Mouse (Mus musculus) heart, postnatal 0 days (tissue): ENCODE data around the gene Rbfox2.

Experiments used
- CTCF ChIP-seq: IDR thresholded peaks from 2 replicates; pipeline ENCODE4 v1.5.1; 2016; ENCODE audit warnings: antibody characterized with exemption, control low read depth, low read depth
- EP300 ChIP-seq: IDR thresholded peaks from 2 replicates; pipeline ENCODE4 v1.6.1; 2016; ENCODE audit warnings: antibody characterized with exemption, low read depth

- TF ChIP-seq CTCF (no peak), EP300 (no peak)
These were observed 132.8 kb downstream of the Rbfox2 start for GRCm38 (mm10) chr15:77174018-77174417.
